Mouse (Mus musculus) heart, postnatal 0 days (tissue): Measurements from ENCODE around the gene Gm10354.
"Not testable (repeated sequence)": the region's sequence is repeated elsewhere in the genome, so short reads cannot be mapped to it uniquely, and the experiment has no call there.

Experiments
- CTCF ChIP-seq: IDR thresholded peaks from 2 replicates; pipeline ENCODE4 v1.5.1; 2016; ENCODE audit warnings: antibody characterized with exemption, control low read depth, low read depth
- EP300 ChIP-seq: IDR thresholded peaks from 2 replicates; pipeline ENCODE4 v1.6.1; 2016; ENCODE audit warnings: antibody characterized with exemption, low read depth

DNA sequence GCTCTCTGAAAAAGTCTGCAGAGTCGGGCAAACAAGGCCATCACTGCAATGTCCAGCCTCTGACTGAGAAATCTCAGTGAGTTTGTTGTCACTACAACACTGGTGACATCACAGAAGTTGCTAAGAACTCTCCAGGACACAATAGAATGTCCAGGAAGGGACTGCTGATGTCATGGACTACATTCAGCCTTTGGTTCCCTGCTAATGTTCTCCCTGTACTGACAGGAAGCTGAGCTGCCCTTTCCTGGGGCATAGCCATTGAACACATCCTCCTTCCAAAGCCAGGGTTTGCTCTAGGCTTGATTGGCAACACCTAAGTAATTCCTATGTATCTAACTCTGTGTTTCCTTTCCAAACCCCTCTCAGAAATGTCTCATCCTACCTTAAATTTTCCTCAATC is at the start of gene Gm10354:
- TF ChIP-seq CTCF, EP300: not testable (repeated sequence)
